Mouse (Mus musculus): ENCODE measurements around the gene Nos3. TPM values are rescaled to one million over a fixed set of nuclear protein-coding genes. Genes with fewer than 3 reads are reported as not detected.

The Nos3 gene
- polyA plus RNA-seq, 1 experiment = not detected

- Histone ChIP-seq H3K4me1 (ENCODE audit: control insufficient read depth, insufficient read depth, low read length) (peaks cover 5% of the 10 kb centered on the region; the same call in 1 of the 2 replicates), H3K4me3 (ENCODE audit: insufficient read depth, low read length) (no peak overlapping the region), H3K27ac (ENCODE audit: insufficient read depth, low read depth, low read length) (no peak overlapping the region)
- TF ChIP-seq POLR2A (IDR thresholded peaks at IDR 0.05; ENCODE audit: borderline replicate concordance, low read depth, low read length) = no peak
- TF ChIP-seq CTCF (IDR thresholded peaks at IDR 0.05; ENCODE audit: low read depth, low read length) = no peak
Observed at GRCm38 (mm10) chr5:24420381-24420780, 55.8 kb downstream of the Nos3 start.

- Histone ChIP-seq H3K4me3 (ENCODE audit: insufficient read depth, low read length) (peak within 1 kb of the TSS; percentile 80), H3K27ac (ENCODE audit: insufficient read depth, low read depth, low read length) (peak within 1 kb of the TSS; percentile 93), H3K4me1 (ENCODE audit: control insufficient read depth, insufficient read depth, low read length) (peaks cover 13% of the 10 kb centered on the region)
- TF ChIP-seq POLR2A (IDR thresholded peaks at IDR 0.05; ENCODE audit: borderline replicate concordance, low read depth, low read length) (peak; percentile 67; the same call in 1 of the 2 replicates), CTCF (IDR thresholded peaks at IDR 0.05; ENCODE audit: low read depth, low read length) (no peak)
Observed at GRCm38 (mm10) chr5:24423129-24424003, 58.8 kb downstream of the Nos3 start, which contains the start of the genes Cdk5 and Slc4a2. Cdk5 (minus strand) TSS chr5:24423530. Slc4a2 (plus strand) TSS chr5:24423837.

GRCm38 (mm10) chr5:24424004-24424781 lies 59.6 kb downstream of the Nos3 start:
- TF ChIP-seq POLR2A (IDR thresholded peaks at IDR 0.05; ENCODE audit: borderline replicate concordance, low read depth, low read length) (no peak), CTCF (IDR thresholded peaks at IDR 0.05; ENCODE audit: low read depth, low read length) (no peak)
- H3K4me1 ChIP-seq (ENCODE audit: control insufficient read depth, insufficient read depth, low read length) = peaks cover 13% of the 10 kb centered on the region
- H3K27ac ChIP-seq (ENCODE audit: insufficient read depth, low read depth, low read length) = peak overlapping the region; percentile 93
- H3K4me3 ChIP-seq (ENCODE audit: insufficient read depth, low read length) = peak overlapping the region; percentile 76

- TF ChIP-seq POLR2A (IDR thresholded peaks at IDR 0.05; ENCODE audit: borderline replicate concordance, low read depth, low read length) = no peak
- TF ChIP-seq CTCF (IDR thresholded peaks at IDR 0.05; ENCODE audit: low read depth, low read length) = no peak
- Histone ChIP-seq H3K27ac (ENCODE audit: insufficient read depth, low read depth, low read length) (peak overlapping the region; percentile 93), H3K4me1 (ENCODE audit: control insufficient read depth, insufficient read depth, low read length) (peaks cover 13% of the 10 kb centered on the region), H3K4me3 (ENCODE audit: insufficient read depth, low read length) (peak overlapping the region; percentile 76)
Observed at GRCm38 (mm10) chr5:24424861-24425411, 60.3 kb downstream of the Nos3 start.

GRCm38 (mm10) chr5:24425421-24426036 lies 60.9 kb downstream of the Nos3 start:
- no peak for TF ChIP-seq POLR2A (IDR thresholded peaks at IDR 0.05; ENCODE audit: borderline replicate concordance, low read depth, low read length)
- TF ChIP-seq CTCF (IDR thresholded peaks at IDR 0.05; ENCODE audit: low read depth, low read length) = no peak
- Histone ChIP-seq H3K4me1 (ENCODE audit: control insufficient read depth, insufficient read depth, low read length) (peaks cover 13% of the 10 kb centered on the region), H3K27ac (ENCODE audit: insufficient read depth, low read depth, low read length) (peak overlapping the region; percentile 33), H3K4me3 (ENCODE audit: insufficient read depth, low read length) (peak overlapping the region; percentile 76)

GRCm38 (mm10) chr5:24426037-24426432 lies 61.4 kb downstream of the Nos3 start:
- Histone ChIP-seq H3K4me1 (ENCODE audit: control insufficient read depth, insufficient read depth, low read length) (peaks cover 13% of the 10 kb centered on the region), H3K27ac (ENCODE audit: insufficient read depth, low read depth, low read length) (peak overlapping the region; percentile 33; the same call in 1 of the 2 replicates), H3K4me3 (ENCODE audit: insufficient read depth, low read length) (peak overlapping the region; percentile 76)
- no peak for TF ChIP-seq POLR2A (IDR thresholded peaks at IDR 0.05; ENCODE audit: borderline replicate concordance, low read depth, low read length)
- TF ChIP-seq CTCF (IDR thresholded peaks at IDR 0.05; ENCODE audit: low read depth, low read length) = no peak

- TF ChIP-seq CTCF (IDR thresholded peaks at IDR 0.05; ENCODE audit: low read depth, low read length) (no peak), POLR2A (IDR thresholded peaks at IDR 0.05; ENCODE audit: borderline replicate concordance, low read depth, low read length) (no peak)
- Histone ChIP-seq H3K4me1 (ENCODE audit: control insufficient read depth, insufficient read depth, low read length) (peaks cover 13% of the 10 kb centered on the region), H3K27ac (ENCODE audit: insufficient read depth, low read depth, low read length) (peak overlapping the region; percentile 40), H3K4me3 (ENCODE audit: insufficient read depth, low read length) (peak overlapping the region; percentile 76)
Observed at GRCm38 (mm10) chr5:24426556-24427284, 62.1 kb downstream of the Nos3 start.

- no peak overlapping the region for H3K27ac ChIP-seq (ENCODE audit: insufficient read depth, low read depth, low read length)
- TF ChIP-seq CTCF (IDR thresholded peaks at IDR 0.05; ENCODE audit: low read depth, low read length) (no peak), POLR2A (IDR thresholded peaks at IDR 0.05; ENCODE audit: borderline replicate concordance, low read depth, low read length) (no peak)
- H3K4me1 ChIP-seq (ENCODE audit: control insufficient read depth, insufficient read depth, low read length) = peaks cover 13% of the 10 kb centered on the region
- no peak overlapping the region for H3K4me3 ChIP-seq (ENCODE audit: insufficient read depth, low read length)
Observed at GRCm38 (mm10) chr5:24427285-24427633, 62.6 kb downstream of the Nos3 start.
